Comparison of ENCODE assay signal across 8 mouse cellular contexts in genomic region chr6:119129664-119130063, GRCm38 (mm10). TPM values are rescaled to one million over a fixed set of nuclear protein-coding genes. Genes with fewer than 3 reads are reported as not detected.
DNase-seq lines count a peak whose midpoint lies in the region; ATAC-seq and TF ChIP-seq lines count a peak whose summit lies in the region.

No protein-coding gene starts in this region.

- intact Hi-C loops in heart, adult 2 months (cut with DNase I) = loop anchor here (5.0 kb wide), 1 partner anchor 218 kb away; no protein-coding TSS in a partner anchor
- intact Hi-C loops in heart, postnatal 25 days (cut with DNase I) = loop anchor here (5.0 kb wide), 2 partner anchors 218 to 303 kb away; no protein-coding TSS in a partner anchor

- no peaks in the 10 kb centered on the region for H3K27me3 ChIP-seq in heart, adult 2 months (ENCODE audit: control insufficient read depth, insufficient read depth, low read length)
- no peaks in the 10 kb centered on the region for H3K27me3 ChIP-seq in spleen, adult 2 months (ENCODE audit: control insufficient read depth, insufficient read depth, low read length)
- H3K27me3 ChIP-seq in forebrain, embryonic 14.5 days (replicated peaks; ENCODE audit: control insufficient read depth, insufficient read depth, low read length) = no peaks in the 10 kb centered on the region

- TF ChIP-seq POLR2A in heart, adult 2 months (IDR thresholded peaks at IDR 0.05; ENCODE audit: insufficient read depth, low read depth, low read length) = no peak
- no peak for TF ChIP-seq POLR2A in bone marrow macrophage, adult 2 months (IDR thresholded peaks at IDR 0.05; ENCODE audit: borderline replicate concordance, low read depth, low read length)
- TF ChIP-seq POLR2A in spleen, adult 2 months (IDR thresholded peaks at IDR 0.05; ENCODE audit: low read depth, low read length) = no peak

- 53% methylated on average over 5 of the region's 5 CpGs for WGBS in heart, adult 2 months
- WGBS in spleen, adult 2 months = 72% methylated on average over 5 of the region's 5 CpGs
- WGBS in forebrain, embryonic 14.5 days = 84% methylated on average over 5 of the region's 5 CpGs

- no peak overlapping the region for H3K4me3 ChIP-seq in heart, adult 2 months
- H3K4me3 ChIP-seq in bone marrow macrophage, adult 2 months (ENCODE audit: insufficient read depth, low read length) = no peak overlapping the region
- no peak overlapping the region for H3K4me3 ChIP-seq in spleen, adult 2 months (ENCODE audit: extremely low read depth, insufficient read depth, insufficient read length)
- no peak overlapping the region for H3K4me3 ChIP-seq in forebrain, embryonic 14.5 days (ENCODE audit: low read depth, low read length)

- no peak overlapping the region for H3K9ac ChIP-seq in heart, adult 2 months (ENCODE audit: low read depth, low read length)
- no peak overlapping the region for H3K9ac ChIP-seq in forebrain, embryonic 14.5 days (ENCODE audit: low read length)

- no peak overlapping the region for H3K4me2 ChIP-seq in forebrain, embryonic 14.5 days (ENCODE audit: low read length)

- peaks cover 11% of the 10 kb centered on the region; the same call in 1 of the 2 replicates for H3K36me3 ChIP-seq in heart, adult 2 months (ENCODE audit: control insufficient read depth, insufficient read depth, low read length)
- no peaks in the 10 kb centered on the region for H3K36me3 ChIP-seq in spleen, adult 2 months (ENCODE audit: control insufficient read depth, insufficient read depth, low read length)
- no peaks in the 10 kb centered on the region for H3K36me3 ChIP-seq in forebrain, embryonic 14.5 days (ENCODE audit: control insufficient read depth, insufficient read depth, low read length)

- 0 out of 2 replicates have a peak, but pooled peaks have one; percentile 24 for TF ChIP-seq EP300 in heart, adult 2 months (IDR thresholded peaks at IDR 0.05; ENCODE audit: insufficient read depth, low read depth, low read length)

- no peak overlapping the region for H3K27ac ChIP-seq in heart, adult 2 months
- H3K27ac ChIP-seq in bone marrow macrophage, adult 2 months (ENCODE audit: insufficient read depth, low read depth, low read length) = no peak overlapping the region
- no peak overlapping the region for H3K27ac ChIP-seq in spleen, adult 2 months (ENCODE audit: insufficient read depth, low read length)
- H3K27ac ChIP-seq in forebrain, embryonic 14.5 days (ENCODE audit: low read depth, low read length) = no peak overlapping the region

- DNase-seq in heart, adult 2 months = peak in 1 of 2 experiments; percentile 58
- DNase-seq in heart, postnatal 25 days (ENCODE audit: low spot score) = no peak
- peak; percentile 64 for DNase-seq in urinary bladder, postnatal 14 days (ENCODE audit: low spot score)
- no peak for DNase-seq in urinary bladder, postnatal 4 days (ENCODE audit: low spot score in 2 of 2)
- DNase-seq in kidney, postnatal 36 days = peak; percentile 39 to 84
- DNase-seq in spleen, adult 2 months (ENCODE audit: low read depth in 1 of 2, low spot score in 2 of 2) = peak in 1 of 2 experiments; percentile 53
- no peak for DNase-seq in forebrain, embryonic 14.5 days (ENCODE audit: low spot score)

- H3K4me1 ChIP-seq in heart, adult 2 months (ENCODE audit: control insufficient read depth, insufficient read depth, low read length) = peaks cover 3% of the 10 kb centered on the region; the same call in 1 of the 2 replicates
- no peaks in the 10 kb centered on the region for H3K4me1 ChIP-seq in bone marrow macrophage, adult 2 months (ENCODE audit: control insufficient read depth, insufficient read depth, low read length)
- H3K4me1 ChIP-seq in spleen, adult 2 months (ENCODE audit: control insufficient read depth, insufficient read depth, insufficient read length) = no peaks in the 10 kb centered on the region
- no peaks in the 10 kb centered on the region for H3K4me1 ChIP-seq in forebrain, embryonic 14.5 days (ENCODE audit: control insufficient read depth, insufficient read depth, low read length)

- H3K79me2 ChIP-seq in heart, adult 2 months (replicated peaks; ENCODE audit: control insufficient read depth, insufficient read depth, low read length) = no peaks in the 10 kb centered on the region; the same call in 1 of the 2 replicates

- TF ChIP-seq CTCF in heart, adult 2 months (IDR thresholded peaks at IDR 0.05) = peak; percentile 80
- TF ChIP-seq CTCF in bone marrow macrophage, adult 2 months (IDR thresholded peaks at IDR 0.05; ENCODE audit: low read depth, low read length) = peak; percentile 64
- peak; percentile 40; the same call in 1 of the 2 replicates for TF ChIP-seq CTCF in spleen, adult 2 months (IDR thresholded peaks at IDR 0.05; ENCODE audit: extremely low read depth, insufficient read depth, insufficient read length, insufficient replicate concordance)

- no peaks in the 10 kb centered on the region; the same call in 1 of the 2 replicates for H3K9me3 ChIP-seq in forebrain, embryonic 14.5 days (replicated peaks; ENCODE audit: control insufficient read depth, low read length)

- no peak for ATAC-seq in forebrain, embryonic 14.5 days

RNA-seq across cellular contexts. Expression of gene Dcp1b, which starts 45.4 kb away (rescaled TPM):
- 1 to 10 TPM; 2.6 to 2.7 TPM for total RNA-seq in heart, adult 2 months (2021)
- 4.8 and 4.9 TPM in 2 replicates for polyA plus RNA-seq in heart, adult 2 months (2012; rRNA removed)
- total RNA-seq in heart, postnatal 25 days (2021) = 1 to 10 TPM; 2.6 to 3.3 TPM
- 10.0 and 13.4 TPM in 2 replicates for polyA plus RNA-seq in bone marrow macrophage, adult 2 months (2012; ENCODE audit: insufficient read depth, insufficient read length, missing spikeins)
- polyA plus RNA-seq in spleen, adult 2 months (2012; rRNA removed) = 18.1 and 23.6 TPM in 2 replicates
- 12.7 and 14.1 TPM in 2 replicates for polyA plus RNA-seq in forebrain, embryonic 14.5 days (2014; fragmentation: Nextera tagmentation; extraction: Ambion mirVana)

Comparison
In these comparisons a context has a peak if more than half of its experiments do, and no peak if none do; other contexts are left out.
1. DNase-seq: peak in urinary bladder, postnatal 14 days (single experiment) and kidney, postnatal 36 days (2 of 2); none in heart, postnatal 25 days (single experiment), urinary bladder, postnatal 4 days (0 of 2) and forebrain, embryonic 14.5 days (single experiment).
2. Peak in every context shown above with its lines, with median percentiles within 50 percentile points of each other: CTCF ChIP-seq.